Mouse (Mus musculus): Measurements from ENCODE around the gene Apoa5. TPM values are rescaled to one million over a fixed set of nuclear protein-coding genes. Genes with fewer than 3 reads are reported as not detected.
A peak's percentile ranks its signal among the peaks of the same experiment; 100 is the strongest.

Gene Apoa5
- not detected for total RNA-seq (2021)

DNA sequence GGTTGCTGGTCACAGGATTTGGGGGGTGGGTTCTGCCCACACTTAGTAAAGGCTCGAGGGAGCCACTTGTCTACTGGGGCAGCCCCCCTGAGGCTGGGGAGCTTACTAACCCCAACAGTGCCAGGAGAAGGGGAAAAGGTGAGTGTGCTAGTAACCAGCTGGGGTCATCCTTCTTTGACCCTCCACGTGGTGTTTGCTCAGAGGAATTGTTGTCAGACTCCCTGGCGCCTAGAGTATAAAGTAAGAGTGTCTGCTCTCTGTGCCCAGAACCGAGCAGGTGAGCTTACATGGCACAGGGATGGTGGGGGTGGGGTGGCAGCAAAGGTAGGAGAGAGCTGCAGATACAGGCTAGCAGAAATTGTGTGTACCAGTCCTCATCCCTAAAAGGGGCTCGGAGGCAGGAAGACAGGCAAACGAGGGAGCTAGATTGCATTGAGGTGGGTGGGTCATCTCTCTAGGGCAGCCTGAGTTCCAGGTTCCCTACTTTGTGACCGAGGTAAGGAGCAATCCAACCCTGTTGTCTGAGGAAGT lies at the start of gene Apoa5:
Gene Apoa5, plus strand, starts transcription at position 291 of the 531 bp plus-strand sequence.
- DNase-seq, result no peak

- no peak for DNase-seq
These were observed 45.3 kb upstream of the Apoa5 start for GRCm38 (mm10) chr9:46223090-46223489.

GRCm38 (mm10) chr9:46224101-46224500 lies 44.3 kb upstream of the Apoa5 start:
- no peak for DNase-seq

GRCm38 (mm10) chr9:46224945-46225660 lies 43.3 kb upstream of the Apoa5 start:
- no peak for DNase-seq

DNA sequence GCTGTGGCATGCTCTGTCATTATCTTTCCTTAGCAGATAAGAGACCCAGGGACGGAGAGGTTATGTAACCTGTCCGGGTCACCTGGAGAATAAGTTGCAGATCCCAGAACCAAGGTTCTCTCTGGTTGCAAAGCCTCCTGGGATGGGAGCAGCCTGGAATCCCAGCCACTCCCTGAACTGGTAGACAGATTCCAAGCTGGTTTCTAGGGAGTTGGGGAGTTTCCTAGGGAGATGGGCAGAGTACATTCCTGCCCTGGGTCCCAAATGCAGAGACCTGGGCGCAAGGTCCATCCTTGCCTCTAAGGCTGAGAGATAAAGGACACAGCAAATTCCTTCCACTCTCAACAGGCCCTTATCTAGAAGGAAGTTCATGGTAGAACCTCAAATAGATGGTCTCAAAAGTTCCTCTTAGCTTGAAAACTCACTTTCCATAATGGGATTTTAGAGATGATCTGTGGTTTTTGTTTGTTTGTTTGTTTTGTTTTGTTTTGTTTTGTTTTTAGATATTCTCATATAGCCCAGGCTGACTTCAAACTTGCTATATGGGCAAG lies 41.3 kb upstream of the Apoa5 start:
- no peak for DNase-seq

DNA sequence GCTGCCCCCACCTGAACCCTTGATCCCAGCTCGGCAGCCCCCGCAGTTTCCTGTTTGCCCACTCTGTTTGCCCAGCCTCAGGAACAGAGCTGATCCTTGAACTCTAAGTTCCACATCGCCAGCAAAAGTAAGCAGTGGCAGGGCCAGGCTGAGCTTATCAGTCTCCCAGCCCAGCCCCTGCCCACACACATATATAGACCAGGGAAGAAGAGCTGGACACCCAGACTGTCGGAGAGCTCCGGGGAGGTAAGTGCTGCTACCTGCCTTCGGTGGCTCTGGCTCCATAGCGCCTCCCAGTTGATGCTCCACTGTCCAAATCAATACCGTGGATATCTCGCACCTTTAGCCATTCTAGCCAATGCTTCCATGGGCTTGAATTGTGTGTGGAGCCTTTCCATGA lies 39.9 kb upstream of the Apoa5 start, which contains the start of gene Apoa1:
Gene Apoa1, plus strand, starts transcription at position 90 of the 400 bp plus-strand sequence.
- DNase-seq, result no peak

GRCm38 (mm10) chr9:46229573-46230449 lies 38.6 kb upstream of the Apoa5 start:
- peak; percentile 79 to 81 for DNase-seq

- no peak for DNase-seq
These were observed 37.9 kb upstream of the Apoa5 start for GRCm38 (mm10) chr9:46230450-46230975.

DNA sequence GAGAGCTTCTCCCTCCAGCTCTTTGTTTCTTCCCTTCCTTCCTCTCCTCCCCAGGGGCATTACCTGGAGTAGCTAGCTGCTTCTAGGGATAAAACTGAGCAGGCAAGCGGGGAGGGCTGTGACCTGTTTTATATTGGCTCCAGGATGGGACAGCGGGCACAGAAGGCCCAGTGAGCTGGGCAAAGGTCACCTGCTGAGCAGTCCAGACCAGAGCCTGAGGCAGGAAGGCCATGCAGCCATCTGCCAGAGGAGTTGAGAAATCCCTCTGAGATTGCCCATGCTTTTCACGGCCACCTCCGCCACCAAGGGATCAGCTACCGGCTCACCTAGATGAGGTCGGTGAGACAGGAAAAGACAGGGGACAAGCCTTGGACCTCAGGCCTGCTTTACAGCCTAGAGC lies 33.2 kb upstream of the Apoa5 start:
- no peak for DNase-seq

GRCm38 (mm10) chr9:46235596-46235648 lies 33.0 kb upstream of the Apoa5 start, which contains the start of gene Apoc3:
Apoc3 (minus strand) TSS chr9:46235636.
- DNase-seq, result no peak

GRCm38 (mm10) chr9:46235649-46236048 lies 32.8 kb upstream of the Apoa5 start:
- DNase-seq, result no peak

- no peak for DNase-seq
These were observed 29.6 kb upstream of the Apoa5 start for GRCm38 (mm10) chr9:46238850-46239249.

DNA sequence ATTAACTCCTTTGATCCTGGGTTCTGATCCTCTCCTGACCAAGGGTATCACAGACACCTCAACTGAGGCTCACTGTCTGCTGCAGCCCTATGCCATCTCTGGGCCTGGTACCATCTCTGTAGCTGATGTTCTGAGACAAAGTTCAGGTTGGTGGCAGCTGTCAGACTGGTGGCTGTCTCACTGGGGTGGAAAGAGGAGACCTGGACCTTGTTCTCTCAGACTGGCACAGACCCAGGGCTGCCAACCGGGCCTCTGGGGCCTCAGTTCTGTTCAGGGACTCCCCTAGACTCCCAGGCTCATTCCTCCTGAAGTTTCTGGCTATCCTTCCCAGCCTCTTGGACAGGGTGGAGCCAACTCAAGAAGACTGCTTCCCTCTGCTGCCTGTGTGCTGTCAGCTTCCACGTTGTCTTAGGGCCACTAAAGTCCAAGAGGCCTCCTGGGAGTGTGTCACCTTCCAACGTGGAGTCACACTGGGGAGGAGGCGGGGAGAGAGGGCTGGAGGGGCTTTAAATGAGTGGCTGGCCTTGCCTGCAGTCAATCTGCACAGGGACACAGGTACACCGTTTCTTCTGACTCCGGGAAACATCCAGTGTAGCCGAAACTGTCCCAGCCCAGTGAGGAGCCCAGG lies 27.8 kb upstream of the Apoa5 start, which contains the start of gene Apoa4:
Gene Apoa4, plus strand, starts transcription at position 171 of the 628 bp plus-strand sequence.
- DNase-seq, result no peak

GRCm38 (mm10) chr9:46241818-46242217 lies 26.6 kb upstream of the Apoa5 start:
- DNase-seq, result no peak

GRCm38 (mm10) chr9:46243122-46243521 lies 25.3 kb upstream of the Apoa5 start:
- DNase-seq, result no peak

GRCm38 (mm10) chr9:46243584-46243983 lies 24.8 kb upstream of the Apoa5 start:
- DNase-seq, result no peak

GRCm38 (mm10) chr9:46246752-46247324 lies 21.6 kb upstream of the Apoa5 start:
- peak; percentile 43 to 46 for DNase-seq

GRCm38 (mm10) chr9:46256177-46256576 lies 12.3 kb upstream of the Apoa5 start:
- no peak for DNase-seq

GRCm38 (mm10) chr9:46256658-46257385 lies 11.6 kb upstream of the Apoa5 start:
- no peak for DNase-seq

- DNase-seq, result no peak
These were observed 10.9 kb upstream of the Apoa5 start for GRCm38 (mm10) chr9:46257546-46257945.

DNA sequence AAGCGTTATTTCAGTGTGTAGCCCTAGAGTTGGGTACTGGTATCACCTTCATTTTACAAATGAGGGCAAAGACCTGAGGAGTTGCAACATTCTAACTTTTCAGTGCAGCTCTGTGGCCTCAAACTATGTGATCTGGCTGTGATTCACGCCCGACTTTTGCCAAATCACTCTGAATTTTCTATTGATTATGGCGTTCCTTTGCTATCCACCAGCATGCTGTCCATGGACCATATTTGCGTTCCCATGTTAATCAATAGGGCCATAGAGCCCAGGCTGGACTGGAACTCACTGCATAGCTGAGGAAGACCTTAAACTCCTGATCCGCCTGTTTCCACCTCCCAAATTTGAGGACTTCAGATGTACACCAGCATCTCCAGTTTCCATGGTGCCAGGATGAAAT lies 9.3 kb upstream of the Apoa5 start:
- no peak for DNase-seq

GRCm38 (mm10) chr9:46261131-46261530 lies 7.3 kb upstream of the Apoa5 start:
- DNase-seq, result no peak
